Mouse (Mus musculus) E14TG2a.4 (cell line): ENCODE data around the gene Inppl1.

Experiments
- CTCF ChIP-seq: conservative IDR thresholded peaks from 2 replicates; pipeline ENCODE4 v1.5.1; 2014; ENCODE audit warnings: low read length
- POU5F1 ChIP-seq: IDR thresholded peaks from 2 replicates; pipeline ENCODE4 v1.6.1; 2014; ENCODE audit warnings: low read length, borderline replicate concordance

GRCm38 (mm10) chr7:101870629-101871028, 32.6 kb upstream of the Inppl1 start, which contains the start of gene Folr1:
- TF ChIP-seq CTCF (no peak), POU5F1 (no peak)
